Mouse (Mus musculus): ENCODE results near the gene Alkbh6. TPM values are rescaled to one million over a fixed set of nuclear protein-coding genes. Genes with fewer than 3 reads are reported as not detected.

Alkbh6 gene
- polyA plus RNA-seq, 1 experiment from 2014 or later = 92.9 TPM

DNA sequence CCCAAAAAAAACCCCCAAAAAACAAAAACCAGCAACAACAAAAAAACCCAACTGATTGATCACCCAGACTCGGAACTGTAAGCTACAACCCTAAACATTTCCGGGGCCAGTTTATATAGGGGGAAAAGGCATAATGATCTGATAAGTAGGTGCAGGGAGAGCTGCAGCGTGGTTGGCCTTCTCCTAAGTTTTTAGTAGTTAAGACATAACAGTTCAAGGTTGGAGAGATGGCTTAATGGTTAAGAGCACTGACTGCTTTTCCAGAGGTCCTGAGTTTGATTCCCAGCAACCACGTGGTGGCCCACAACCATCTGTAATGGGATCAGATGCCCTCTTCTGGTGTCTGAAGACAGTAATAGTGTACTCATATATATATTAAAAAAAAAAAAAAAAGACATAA lies 27.0 kb upstream of the Alkbh6 start:
- no peak overlapping the region for H3K9ac ChIP-seq (replicated peaks)
- 78% methylated on average over 4 of the region's 4 CpGs for WGBS
- no peaks in the 10 kb centered on the region for H3K36me3 ChIP-seq
- no peaks in the 10 kb centered on the region for H3K9me3 ChIP-seq
- 0 out of 2 replicates have a peak, but pooled peaks cover 5% of the 10 kb centered on the region for H3K27me3 ChIP-seq
- H3K4me1 ChIP-seq = peaks cover 13% of the 10 kb centered on the region
- no peak overlapping the region for H3K4me2 ChIP-seq (replicated peaks)
- no peak overlapping the region for H3K4me3 ChIP-seq
- ATAC-seq (ENCODE audit: low FRiP score, low read depth) = no peak
- H3K27ac ChIP-seq (replicated peaks) = peak overlapping the region; percentile 97; the same call in 1 of the 2 replicates

DNA sequence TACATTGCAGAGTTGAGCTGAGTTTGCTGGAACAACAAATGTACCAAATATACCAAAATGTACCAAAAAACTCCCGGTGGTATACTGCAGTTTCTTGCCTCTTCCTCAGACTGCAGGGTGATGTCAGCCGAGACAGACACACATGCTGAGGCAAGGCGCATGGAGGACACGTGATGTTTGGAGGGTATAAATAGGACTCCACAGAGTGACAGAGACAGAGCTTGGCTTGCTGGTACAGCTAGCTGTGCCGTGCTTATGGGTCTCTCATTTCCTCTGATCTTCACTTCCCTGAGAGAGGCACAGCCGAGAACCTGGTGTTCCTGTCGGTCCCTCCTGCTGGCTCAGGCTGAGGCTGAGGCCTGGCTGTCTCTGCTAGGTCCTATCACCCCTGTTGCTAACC lies 25.8 kb upstream of the Alkbh6 start:
- Histone ChIP-seq H3K36me3 (no peaks in the 10 kb centered on the region), H3K9ac (replicated peaks) (no peak overlapping the region), H3K4me3 (no peak overlapping the region), H3K27ac (replicated peaks) (no peak overlapping the region), H3K27me3 (0 out of 2 replicates have a peak, but pooled peaks cover 5% of the 10 kb centered on the region), H3K4me1 (peaks cover 15% of the 10 kb centered on the region), H3K9me3 (no peaks in the 10 kb centered on the region), H3K4me2 (replicated peaks) (no peak overlapping the region)
- no peak for ATAC-seq (ENCODE audit: low FRiP score, low read depth)
- 78% methylated on average over 7 of the region's 7 CpGs for WGBS

DNA sequence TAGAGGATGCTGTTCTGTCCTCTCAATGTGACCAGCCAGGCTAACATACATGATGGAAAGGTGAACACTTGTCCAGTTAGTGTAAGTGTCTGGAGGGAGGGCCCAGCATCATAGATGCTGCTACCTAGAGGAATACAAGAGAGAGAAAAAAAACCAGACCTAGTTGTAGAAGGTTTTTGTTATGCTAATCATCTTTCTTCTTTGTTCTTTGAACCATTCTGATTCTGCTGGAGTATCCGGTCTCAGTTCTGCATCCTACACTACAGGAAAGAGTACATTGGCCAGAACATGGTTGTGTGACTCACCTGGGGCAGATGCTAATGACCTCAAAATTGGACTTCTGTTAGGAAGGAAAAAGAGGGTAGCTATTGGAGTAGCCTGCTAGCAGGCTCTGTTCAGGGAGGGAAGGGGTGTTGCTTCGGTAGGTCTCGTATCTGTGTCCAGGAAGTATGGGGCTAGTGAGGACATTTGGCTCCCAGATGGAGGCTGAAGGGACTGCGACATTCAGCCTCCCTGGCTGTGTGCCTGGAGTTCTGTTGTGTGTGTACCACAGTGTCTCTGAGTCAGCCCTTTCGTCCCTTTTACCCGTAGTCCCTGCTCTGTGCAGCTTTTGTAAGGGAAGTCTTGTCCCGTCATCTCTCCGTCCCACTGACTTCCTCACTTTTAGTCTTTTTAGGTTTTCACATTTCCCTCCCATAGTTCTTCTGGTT lies 21.7 kb upstream of the Alkbh6 start:
- Histone ChIP-seq H3K27me3 (peaks cover 10% of the 10 kb centered on the region), H3K4me3 (no peak overlapping the region), H3K9me3 (no peaks in the 10 kb centered on the region), H3K36me3 (no peaks in the 10 kb centered on the region), H3K9ac (replicated peaks) (no peak overlapping the region), H3K4me2 (replicated peaks) (no peak overlapping the region), H3K4me1 (peaks cover 15% of the 10 kb centered on the region), H3K27ac (replicated peaks) (no peak overlapping the region)
- 70% methylated on average over 8 of the region's 8 CpGs for WGBS
- ATAC-seq (ENCODE audit: low FRiP score, low read depth) = no peak

DNA sequence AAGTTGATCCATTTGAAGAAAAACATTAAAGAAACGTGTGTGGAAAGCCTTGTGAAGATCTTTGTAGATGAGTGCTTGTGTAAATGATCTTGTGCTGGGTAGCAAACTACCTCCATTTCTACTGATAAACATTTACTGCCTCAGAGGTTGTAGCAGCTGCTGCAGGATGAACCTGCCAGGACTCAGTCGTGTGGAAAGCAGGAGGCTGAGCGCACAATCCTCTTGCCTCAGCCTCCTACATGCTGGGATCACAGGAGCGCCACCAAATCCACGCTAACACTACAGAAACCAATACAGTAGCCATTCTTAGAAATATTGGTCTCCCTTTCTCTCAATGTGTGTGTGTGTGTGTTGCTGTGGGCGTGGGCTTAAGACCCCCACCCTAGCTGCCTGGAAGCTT lies 20.5 kb upstream of the Alkbh6 start:
- Histone ChIP-seq H3K9ac (replicated peaks) (no peak overlapping the region), H3K27me3 (peaks cover 10% of the 10 kb centered on the region), H3K4me1 (peaks cover 25% of the 10 kb centered on the region), H3K27ac (replicated peaks) (no peak overlapping the region), H3K36me3 (no peaks in the 10 kb centered on the region), H3K4me2 (replicated peaks) (no peak overlapping the region), H3K9me3 (no peaks in the 10 kb centered on the region), H3K4me3 (no peak overlapping the region)
- no peak for ATAC-seq (ENCODE audit: low FRiP score, low read depth)
- WGBS = 71% methylated on average over 6 of the region's 6 CpGs

DNA sequence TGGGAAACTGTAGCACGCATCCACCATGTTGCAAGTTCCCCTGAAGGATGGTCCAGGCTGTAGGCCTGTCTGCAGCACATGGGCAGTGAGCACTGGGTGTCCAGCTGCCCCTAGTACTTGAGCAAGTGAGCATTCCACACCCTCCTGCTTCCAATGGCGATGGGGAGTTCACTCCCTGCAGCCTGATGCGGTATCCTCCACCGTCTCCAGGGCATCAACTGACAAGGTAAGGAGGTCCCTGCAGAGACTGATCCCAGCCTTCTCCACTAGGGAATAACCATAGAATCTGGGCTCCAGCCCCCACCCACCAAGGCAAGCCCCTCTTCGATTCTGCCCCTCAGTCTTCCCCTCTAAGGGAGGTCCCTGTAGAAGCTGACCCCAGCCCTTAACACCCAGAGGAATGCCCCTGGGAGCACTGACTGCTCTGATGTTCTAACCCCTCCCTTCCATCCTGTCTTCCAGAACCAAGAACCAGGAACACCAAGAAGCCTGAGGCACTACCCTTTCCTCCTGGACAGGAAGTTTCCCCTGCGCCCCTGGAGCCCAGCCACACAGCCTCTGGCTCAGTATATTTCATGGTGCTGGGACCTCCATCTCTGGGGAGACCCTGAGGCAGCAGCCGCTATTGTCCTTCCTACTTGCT lies 19.3 kb upstream of the Alkbh6 start:
- peaks cover 10% of the 10 kb centered on the region for H3K36me3 ChIP-seq
- ATAC-seq (ENCODE audit: low FRiP score, low read depth) = no peak
- no peaks in the 10 kb centered on the region for H3K9me3 ChIP-seq
- WGBS = 79% methylated on average over 7 of the region's 7 CpGs
- H3K4me1 ChIP-seq = peaks cover 34% of the 10 kb centered on the region
- H3K4me2 ChIP-seq (replicated peaks) = no peak overlapping the region
- H3K27ac ChIP-seq (replicated peaks) = 0 out of 2 replicates have a peak overlapping the region, but pooled peaks have one; percentile 20
- no peak overlapping the region for H3K9ac ChIP-seq (replicated peaks)
- H3K4me3 ChIP-seq = no peak overlapping the region
- H3K27me3 ChIP-seq = peaks cover 10% of the 10 kb centered on the region

DNA sequence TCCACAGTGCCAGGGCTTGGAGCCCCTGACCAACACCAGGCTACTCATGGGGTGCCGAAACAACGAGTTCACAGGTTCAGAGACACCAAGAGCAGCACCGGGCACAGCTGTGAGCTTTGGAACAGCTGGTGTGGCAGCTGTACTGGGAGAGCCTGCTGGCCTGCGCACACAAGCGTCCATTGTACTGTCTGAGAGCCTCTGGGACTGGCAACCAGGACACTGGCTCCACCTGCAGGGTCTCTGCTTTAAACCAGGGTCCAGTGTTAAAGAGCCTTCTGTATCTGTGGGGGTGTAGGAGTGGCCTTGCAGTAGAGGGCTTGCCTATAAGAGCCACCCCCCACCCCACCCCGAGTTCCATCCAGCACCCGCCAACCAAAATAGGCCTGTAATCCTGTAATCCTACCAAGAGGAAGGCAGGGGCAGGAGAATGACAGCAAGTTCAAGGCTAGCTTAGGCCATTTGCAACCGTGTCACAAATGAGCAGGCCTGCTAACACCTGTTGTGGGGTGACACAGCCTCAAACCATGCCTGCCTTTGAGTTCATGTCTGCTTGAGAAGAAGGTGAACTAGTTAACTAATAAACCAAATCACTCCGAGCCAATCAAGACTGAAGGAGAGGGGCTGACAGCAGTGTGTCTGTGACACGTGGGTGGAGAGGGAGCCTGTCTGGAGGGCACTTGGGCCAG lies 18.7 kb upstream of the Alkbh6 start:
- WGBS = 47% methylated on average over 10 of the region's 10 CpGs
- H3K9ac ChIP-seq (replicated peaks) = no peak overlapping the region
- peaks cover 16% of the 10 kb centered on the region for H3K36me3 ChIP-seq
- peak; percentile 41 for ATAC-seq (ENCODE audit: low FRiP score, low read depth)
- peaks cover 10% of the 10 kb centered on the region for H3K27me3 ChIP-seq
- no peak overlapping the region for H3K4me2 ChIP-seq (replicated peaks)
- no peak overlapping the region for H3K4me3 ChIP-seq
- peaks cover 37% of the 10 kb centered on the region for H3K4me1 ChIP-seq
- H3K9me3 ChIP-seq = no peaks in the 10 kb centered on the region
- H3K27ac ChIP-seq (replicated peaks) = 0 out of 2 replicates have a peak overlapping the region, but pooled peaks have one; percentile 20

DNA sequence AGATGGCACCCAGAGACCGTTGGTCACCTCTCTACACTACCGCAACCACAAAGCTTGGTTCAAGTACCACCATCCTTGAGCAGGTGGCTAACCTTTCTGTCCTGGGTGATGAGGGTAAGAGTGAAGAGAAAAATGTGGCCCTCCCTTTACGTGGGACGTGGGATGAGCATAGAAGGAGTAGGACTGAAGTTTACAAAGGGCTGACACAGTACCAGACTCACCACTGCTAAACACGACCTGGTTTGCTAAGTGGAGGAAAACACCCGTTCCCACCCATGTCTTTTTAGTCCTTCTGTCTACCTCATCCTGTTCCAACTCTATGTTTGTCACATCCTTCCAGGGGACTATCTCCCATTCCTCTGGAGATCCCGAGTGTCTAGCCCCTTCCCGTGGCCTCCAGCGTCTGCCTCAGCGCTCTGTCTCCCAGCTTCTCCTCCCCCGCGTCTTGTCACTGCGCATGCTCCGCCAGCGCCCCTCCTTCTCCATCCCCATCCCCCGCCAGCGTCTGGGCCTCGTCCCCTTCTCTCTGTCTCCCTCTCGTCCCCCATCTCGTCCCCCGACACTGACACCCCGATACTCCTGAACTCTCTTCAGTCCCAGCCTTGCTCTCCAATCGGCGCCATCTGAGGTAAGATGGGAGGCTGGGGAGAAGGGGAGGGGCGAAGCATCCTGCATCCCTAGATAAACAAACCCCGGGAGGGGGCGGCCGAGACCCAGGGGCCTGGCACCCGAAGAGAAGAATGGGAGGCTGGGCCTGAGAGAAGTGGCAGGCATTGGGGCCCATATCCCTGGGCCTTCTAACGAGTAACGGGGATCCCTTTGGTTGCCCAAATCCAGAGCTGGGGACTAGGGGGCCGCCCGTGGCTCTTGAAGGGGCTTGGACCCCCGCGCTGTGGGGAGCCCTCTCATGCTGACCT lies 17.0 kb upstream of the Alkbh6 start, which contains the start of gene Clip3:
Gene Clip3 (plus strand): TSS at position 514 of the 917 bp plus-strand sequence.
- Histone ChIP-seq H3K9ac (replicated peaks) (peak within 1 kb of the TSS; percentile 88), H3K9me3 (no peaks in the 10 kb centered on the region), H3K36me3 (peaks cover 32% of the 10 kb centered on the region), H3K27me3 (peaks cover 5% of the 10 kb centered on the region), H3K4me2 (replicated peaks) (peak within 1 kb of the TSS; percentile 70), H3K4me1 (peaks cover 37% of the 10 kb centered on the region), H3K27ac (replicated peaks) (peak within 1 kb of the TSS; percentile 65), H3K4me3 (peak within 1 kb of the TSS; percentile 72)
- 8% methylated on average over 35 of the region's 35 CpGs for WGBS
- ATAC-seq (ENCODE audit: low FRiP score, low read depth) = peak; percentile 81

DNA sequence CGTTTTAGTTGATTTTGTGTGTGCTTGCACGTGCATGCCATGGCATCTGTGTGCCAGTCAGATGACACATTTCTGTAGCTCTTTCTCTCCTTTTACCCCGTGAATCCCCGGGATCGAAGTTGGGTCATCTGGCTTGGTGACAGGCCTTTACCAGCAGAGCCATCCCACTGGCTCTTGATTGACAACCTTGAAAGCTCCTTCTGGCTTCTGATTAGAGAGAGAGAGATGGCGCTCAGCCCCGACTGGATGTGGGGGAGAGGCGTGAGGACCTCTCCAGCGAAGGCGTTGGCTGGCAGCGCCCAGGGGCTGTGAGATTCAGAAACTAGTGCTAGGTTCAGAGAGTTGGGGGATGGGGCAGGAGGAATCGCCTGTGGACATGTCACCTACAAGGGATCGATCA lies 14.7 kb upstream of the Alkbh6 start:
- Histone ChIP-seq H3K27ac (replicated peaks) (no peak overlapping the region), H3K4me1 (peaks cover 34% of the 10 kb centered on the region), H3K9ac (replicated peaks) (0 out of 2 replicates have a peak overlapping the region, but pooled peaks have one; percentile 31), H3K4me3 (no peak overlapping the region), H3K27me3 (no peaks in the 10 kb centered on the region; the same call in 1 of the 2 replicates), H3K9me3 (no peaks in the 10 kb centered on the region), H3K36me3 (peaks cover 56% of the 10 kb centered on the region), H3K4me2 (replicated peaks) (0 out of 2 replicates have a peak overlapping the region, but pooled peaks have one; percentile 11)
- 83% methylated on average over 13 of the region's 13 CpGs for WGBS
- ATAC-seq (ENCODE audit: low FRiP score, low read depth) = no peak

DNA sequence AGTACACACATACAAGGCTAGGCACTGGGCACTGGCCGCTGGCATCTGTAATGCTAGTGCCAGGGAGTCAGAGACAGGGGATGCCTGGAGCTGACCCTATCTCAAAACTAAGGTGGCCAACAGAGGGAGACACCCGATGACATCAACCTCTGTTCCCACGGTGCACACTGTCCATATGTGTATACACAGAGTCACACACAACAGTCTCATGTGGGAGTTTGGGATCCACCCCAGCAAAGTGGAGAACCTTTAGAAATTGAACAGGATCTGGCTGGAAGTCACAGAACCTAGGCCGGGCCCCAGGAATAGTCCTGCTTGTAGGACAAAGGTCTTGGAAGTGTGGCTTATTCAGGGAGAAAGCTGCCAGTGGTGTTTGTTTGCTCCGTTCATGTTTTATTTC lies 14.2 kb upstream of the Alkbh6 start:
- Histone ChIP-seq H3K4me1 (peaks cover 33% of the 10 kb centered on the region), H3K9me3 (no peaks in the 10 kb centered on the region), H3K4me3 (no peak overlapping the region), H3K36me3 (peaks cover 61% of the 10 kb centered on the region), H3K4me2 (replicated peaks) (no peak overlapping the region), H3K27ac (replicated peaks) (no peak overlapping the region), H3K9ac (replicated peaks) (no peak overlapping the region), H3K27me3 (no peaks in the 10 kb centered on the region; the same call in 1 of the 2 replicates)
- no peak for ATAC-seq (ENCODE audit: low FRiP score, low read depth)
- 94% methylated on average over 5 of the region's 5 CpGs for WGBS

DNA sequence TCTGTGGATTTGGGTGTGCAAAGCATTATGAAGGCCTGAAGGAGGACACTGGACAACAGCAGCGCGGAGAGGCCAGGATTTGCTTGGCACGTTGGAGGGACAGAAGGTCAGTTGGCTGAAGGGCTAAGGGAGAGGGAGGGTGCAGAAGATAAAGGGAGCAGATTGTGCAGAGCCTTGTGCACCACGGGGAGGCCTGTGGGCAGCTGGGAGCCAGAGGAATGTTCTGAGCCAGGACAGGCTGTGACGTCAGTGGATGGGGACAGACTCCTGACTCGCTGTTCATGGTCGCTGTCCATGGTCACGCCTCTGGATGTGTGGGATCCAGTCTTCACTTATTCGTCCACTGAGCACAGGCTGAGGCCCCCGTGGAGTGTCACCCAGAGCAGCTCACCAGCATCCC lies 13.4 kb upstream of the Alkbh6 start:
- no peaks in the 10 kb centered on the region for H3K27me3 ChIP-seq
- H3K9ac ChIP-seq (replicated peaks) = no peak overlapping the region
- WGBS = 86% methylated on average over 10 of the region's 10 CpGs
- H3K4me2 ChIP-seq (replicated peaks) = no peak overlapping the region
- peaks cover 69% of the 10 kb centered on the region for H3K36me3 ChIP-seq
- ATAC-seq (ENCODE audit: low FRiP score, low read depth) = no peak
- no peak overlapping the region for H3K4me3 ChIP-seq
- H3K27ac ChIP-seq (replicated peaks) = no peak overlapping the region
- H3K4me1 ChIP-seq = peaks cover 28% of the 10 kb centered on the region
- no peaks in the 10 kb centered on the region for H3K9me3 ChIP-seq

DNA sequence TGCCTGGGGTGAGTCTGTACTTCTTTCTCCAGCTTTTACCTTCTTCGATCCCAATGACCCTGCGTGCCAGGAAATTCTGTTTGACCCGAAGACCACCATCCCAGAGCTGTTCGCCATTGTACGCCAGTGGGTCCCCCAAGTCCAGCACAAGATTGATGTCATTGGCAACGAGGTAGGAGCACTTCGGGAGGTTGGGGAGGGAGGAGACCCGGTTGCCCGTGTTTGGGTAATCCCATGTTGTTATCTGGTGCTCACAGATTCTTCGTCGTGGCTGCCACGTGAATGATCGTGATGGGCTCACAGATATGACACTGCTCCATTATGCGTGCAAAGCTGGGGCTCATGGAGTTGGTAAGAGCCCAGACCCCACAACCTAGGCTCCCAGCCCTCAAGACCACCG lies 11.7 kb upstream of the Alkbh6 start:
- H3K27ac ChIP-seq (replicated peaks) = no peak overlapping the region
- peaks cover 21% of the 10 kb centered on the region for H3K4me1 ChIP-seq
- H3K27me3 ChIP-seq = no peaks in the 10 kb centered on the region
- peaks cover 82% of the 10 kb centered on the region for H3K36me3 ChIP-seq
- ATAC-seq (ENCODE audit: low FRiP score, low read depth) = no peak
- H3K4me2 ChIP-seq (replicated peaks) = no peak overlapping the region
- H3K9me3 ChIP-seq = no peaks in the 10 kb centered on the region
- no peak overlapping the region for H3K9ac ChIP-seq (replicated peaks)
- WGBS = 96% methylated on average over 15 of the region's 15 CpGs
- no peak overlapping the region for H3K4me3 ChIP-seq
